Comparison of ENCODE assay signal across 10 mouse cellular contexts in genomic region chr4:44710701-44711097, GRCm38 (mm10). TPM values are rescaled to one million over a fixed set of nuclear protein-coding genes. Genes with fewer than 3 reads are reported as not detected.
A peak's percentile ranks its signal among the peaks of the same experiment; 100 is the strongest.
DNase-seq lines count a peak whose midpoint lies in the region; ATAC-seq lines count a peak whose summit lies in the region.
"Had no signal": no experiment of that assay in that cellular context is flagged by ENCODE, and none has a peak within 500 bp of the region (broad histone marks: within the 10 kb centered on the region; RNA-seq: fewer than 3 reads in every experiment).

No protein-coding gene starts in this region.

- no peak overlapping the region for H3K4me2 ChIP-seq in forebrain, embryonic 11.5 days (ENCODE audit: low read depth, low read length, severe bottlenecking)
- no peak overlapping the region for H3K4me2 ChIP-seq in forebrain, embryonic 14.5 days (ENCODE audit: low read length)
- H3K4me2 ChIP-seq in intestine, embryonic 15.5 days (replicated peaks) = no peak overlapping the region
- no peak overlapping the region for H3K4me2 ChIP-seq in liver, embryonic 12.5 days

- H3K4me3 ChIP-seq in forebrain, embryonic 11.5 days (ENCODE audit: low read depth, low read length) = no peak overlapping the region
- no peak overlapping the region for H3K4me3 ChIP-seq in forebrain, embryonic 14.5 days (ENCODE audit: low read depth, low read length)
- H3K4me3 ChIP-seq in intestine, embryonic 15.5 days (replicated peaks) = 0 out of 2 replicates have a peak overlapping the region, but pooled peaks have one; percentile 4
- H3K4me3 ChIP-seq in liver, embryonic 12.5 days = no peak overlapping the region
- H3K4me3 ChIP-seq: megakaryocyte, embryonic 14.5 days had no signal

- no peak for ATAC-seq in forebrain, embryonic 11.5 days (replicated peaks; ENCODE audit: low FRiP score)
- no peak for ATAC-seq in forebrain, embryonic 14.5 days
- ATAC-seq in intestine, embryonic 15.5 days = no peak
- no peak for ATAC-seq in liver, embryonic 12.5 days

- no peaks in the 10 kb centered on the region for H3K9me3 ChIP-seq in forebrain, embryonic 11.5 days (ENCODE audit: control insufficient read depth, low read length)
- H3K9me3 ChIP-seq in forebrain, embryonic 14.5 days (replicated peaks; ENCODE audit: control insufficient read depth, low read length) = no peaks in the 10 kb centered on the region
- no peaks in the 10 kb centered on the region for H3K9me3 ChIP-seq in intestine, embryonic 15.5 days
- H3K9me3 ChIP-seq in liver, embryonic 12.5 days (replicated peaks) = no peaks in the 10 kb centered on the region

- peak; percentile 62 for DNase-seq in forebrain, embryonic 11.5 days (ENCODE audit: low spot score)
- DNase-seq in forebrain, embryonic 14.5 days (ENCODE audit: low spot score) = no peak
- DNase-seq in lung, postnatal 36 days = peak; percentile 25
- DNase-seq in lung, postnatal 14 days = no peak
- DNase-seq in spleen, adult 18-20 months = peak; percentile 76 to 82
- no peak for DNase-seq in urinary bladder, postnatal 36 days (ENCODE audit: low spot score in 2 of 2)

- peaks cover 92% of the 10 kb centered on the region for H3K27me3 ChIP-seq in forebrain, embryonic 11.5 days (ENCODE audit: control insufficient read depth, insufficient read depth, low read length)
- H3K27me3 ChIP-seq in forebrain, embryonic 14.5 days (replicated peaks; ENCODE audit: control insufficient read depth, insufficient read depth, low read length) = peaks cover 89% of the 10 kb centered on the region
- peaks cover 93% of the 10 kb centered on the region for H3K27me3 ChIP-seq in intestine, embryonic 15.5 days (replicated peaks)
- H3K27me3 ChIP-seq in liver, embryonic 12.5 days (replicated peaks) = peaks cover 100% of the 10 kb centered on the region

- no peaks in the 10 kb centered on the region for H3K36me3 ChIP-seq in forebrain, embryonic 11.5 days (ENCODE audit: control insufficient read depth, insufficient read depth, low read length)
- H3K36me3 ChIP-seq in forebrain, embryonic 14.5 days (ENCODE audit: control insufficient read depth, insufficient read depth, low read length) = no peaks in the 10 kb centered on the region
- H3K36me3 ChIP-seq in intestine, embryonic 15.5 days = no peaks in the 10 kb centered on the region
- no peaks in the 10 kb centered on the region for H3K36me3 ChIP-seq in liver, embryonic 12.5 days

- H3K9ac ChIP-seq in forebrain, embryonic 11.5 days (ENCODE audit: low read length) = no peak overlapping the region
- H3K9ac ChIP-seq in forebrain, embryonic 14.5 days (ENCODE audit: low read length) = no peak overlapping the region
- no peak overlapping the region for H3K9ac ChIP-seq in intestine, embryonic 15.5 days
- no peak overlapping the region for H3K9ac ChIP-seq in liver, embryonic 12.5 days

- H3K27ac ChIP-seq in forebrain, embryonic 11.5 days (ENCODE audit: low read depth, low read length) = no peak overlapping the region
- no peak overlapping the region for H3K27ac ChIP-seq in forebrain, embryonic 14.5 days (ENCODE audit: low read depth, low read length)
- no peak overlapping the region for H3K27ac ChIP-seq in intestine, embryonic 15.5 days
- no peak overlapping the region for H3K27ac ChIP-seq in liver, embryonic 12.5 days
- H3K27ac ChIP-seq: stomach, postnatal 0 days had no signal

- peaks cover 18% of the 10 kb centered on the region for H3K4me1 ChIP-seq in forebrain, embryonic 11.5 days (replicated peaks; ENCODE audit: control insufficient read depth, insufficient read depth, low read length)
- no peaks in the 10 kb centered on the region for H3K4me1 ChIP-seq in forebrain, embryonic 14.5 days (ENCODE audit: control insufficient read depth, insufficient read depth, low read length)
- 0 out of 2 replicates have a peak, but pooled peaks cover 12% of the 10 kb centered on the region for H3K4me1 ChIP-seq in intestine, embryonic 15.5 days (replicated peaks)
- H3K4me1 ChIP-seq in liver, embryonic 12.5 days = peaks cover 7% of the 10 kb centered on the region; the same call in 1 of the 2 replicates

- WGBS in forebrain, embryonic 11.5 days = 2% methylated on average over 30 of the region's 30 CpGs
- 1% methylated on average over 30 of the region's 30 CpGs for WGBS in forebrain, embryonic 14.5 days
- WGBS in intestine, embryonic 15.5 days = under 1% methylated on average over 30 of the region's 30 CpGs
- WGBS in liver, embryonic 12.5 days (ENCODE audit: insufficient replicate concordance) = 4% methylated on average over 30 of the region's 30 CpGs

RNA-seq across cellular contexts. Expression of gene Pax5, which starts 0.4 kb away (rescaled TPM):
- polyA plus RNA-seq in forebrain, embryonic 11.5 days (2014; fragmentation: Nextera tagmentation; extraction: Ambion mirVana) = 0.11 and 0.43 TPM in 2 replicates
- polyA plus RNA-seq in forebrain, embryonic 14.5 days (2014; fragmentation: Nextera tagmentation; extraction: Ambion mirVana) = 0.10 and 0.20 TPM in 2 replicates
- 0.01 TPM in 1 of 2 replicates, not detected in the other for polyA plus RNA-seq in intestine, embryonic 15.5 days (2015; fragmentation: Nextera tagmentation; extraction: Ambion mirVana)
- polyA plus RNA-seq in liver, embryonic 12.5 days (2016; fragmentation: Nextera tagmentation; extraction: Ambion mirVana) = 0.06 TPM in 1 of 2 replicates, not detected in the other
- polyA plus RNA-seq: stomach, postnatal 0 days had no signal

RNA-seq across cellular contexts. Expression of gene Zcchc7, which starts 45.0 kb away (rescaled TPM):
- polyA plus RNA-seq in forebrain, embryonic 11.5 days (2014; fragmentation: Nextera tagmentation; extraction: Ambion mirVana) = 20.7 and 24.3 TPM in 2 replicates
- polyA plus RNA-seq in forebrain, embryonic 14.5 days (2014; fragmentation: Nextera tagmentation; extraction: Ambion mirVana) = 23.2 and 32.1 TPM in 2 replicates
- 44.0 and 47.6 TPM in 2 replicates for polyA plus RNA-seq in intestine, embryonic 15.5 days (2015; fragmentation: Nextera tagmentation; extraction: Ambion mirVana)
- polyA plus RNA-seq in liver, embryonic 12.5 days (2016; fragmentation: Nextera tagmentation; extraction: Ambion mirVana) = 17.2 and 21.2 TPM in 2 replicates

Comparison
In these comparisons a context has a peak if more than half of its experiments do, and no peak if none do; other contexts are left out.
1. DNase-seq: peak in forebrain, embryonic 11.5 days (single experiment), lung, postnatal 36 days (single experiment) and spleen, adult 18-20 months (2 of 2); none in forebrain, embryonic 14.5 days (single experiment), lung, postnatal 14 days (single experiment) and urinary bladder, postnatal 36 days (0 of 2).